Mouse (Mus musculus): Measurements from ENCODE around the gene Pgam1. TPM values are rescaled to one million over a fixed set of nuclear protein-coding genes. Genes with fewer than 3 reads are reported as not detected.

Pgam1 gene
- polyA plus RNA-seq (2017; shearing (Covaris generic)) = 100 to 1,000 TPM; 125 to 133 TPM

GRCm38 (mm10) chr19:41911178-41912073, at the start of gene Pgam1:
Pgam1 (plus strand) TSS chr19:41911923.

GRCm38 (mm10) chr19:41895460-41896318, 16.0 kb upstream of the Pgam1 start, which contains the start of gene Rrp12:
Rrp12 (minus strand) TSS chr19:41896173.

DNA sequence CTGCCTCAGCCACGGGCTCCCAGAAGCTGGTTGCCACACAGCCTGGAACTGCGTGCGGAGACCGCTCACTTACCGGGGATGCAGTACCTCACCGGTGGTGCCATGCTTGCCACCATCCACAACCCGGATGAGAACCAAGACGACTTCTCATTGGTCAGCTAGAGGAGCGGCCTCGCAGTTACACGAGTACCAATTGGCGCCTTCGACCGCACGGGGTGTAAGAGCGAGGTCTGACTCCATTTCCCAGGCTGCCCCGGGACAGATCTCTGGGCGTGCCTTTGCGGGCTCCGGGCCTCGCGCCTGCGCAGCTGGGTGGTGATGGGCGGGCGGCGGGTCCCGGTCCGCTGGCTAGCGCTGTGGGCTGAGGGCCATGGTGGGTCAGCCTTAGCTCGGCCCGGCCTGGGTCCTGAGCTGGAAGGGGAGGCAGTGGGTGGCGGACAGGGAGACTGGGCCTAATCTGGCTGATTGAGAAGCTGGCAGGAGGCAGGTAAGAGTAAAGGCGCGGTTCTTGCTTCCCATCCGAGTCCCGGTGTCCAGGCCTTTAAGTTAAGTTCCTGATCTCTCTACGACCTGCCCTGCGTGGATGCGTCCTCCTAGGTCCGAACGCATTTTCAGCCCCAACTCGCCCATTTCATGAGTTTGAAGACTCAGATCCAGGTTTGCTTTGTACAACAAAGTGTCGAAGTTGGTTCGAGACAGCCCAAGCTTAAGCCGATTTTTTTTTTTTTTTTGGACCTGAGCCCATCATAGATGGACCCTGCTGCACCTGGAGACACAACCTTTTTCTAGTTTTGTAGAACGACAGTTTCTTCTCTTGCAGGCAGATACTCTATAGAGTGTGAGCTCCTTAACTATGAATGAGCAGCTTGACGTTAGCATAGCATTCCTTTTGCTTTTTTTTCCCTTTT, 21.7 kb downstream of the Pgam1 start, which contains the start of the genes Exosc1 and Zdhhc16:
Exosc1 (minus strand) TSS at position 245 of the 908 bp plus-strand sequence.
Zdhhc16 (plus strand) TSS at position 302 of the 908 bp plus-strand sequence.

Other genes starting within 250 kb of the Pgam1 start
- under 1 TPM; 0.22 to 0.83 TPM for gene Slit1, start 168.3 kb upstream of the Pgam1 start, polyA plus RNA-seq (2017; shearing (Covaris generic))
- gene Arhgap19, start 109.9 kb upstream of the Pgam1 start, polyA plus RNA-seq (2017; shearing (Covaris generic)) = 1 to 10 TPM; 2.8 to 3.6 TPM
- gene Frat1, start 82.0 kb upstream of the Pgam1 start, polyA plus RNA-seq (2017; shearing (Covaris generic)) = 1 to 10 TPM; 2.3 to 3.8 TPM
- gene Frat2, start 63.8 kb upstream of the Pgam1 start, polyA plus RNA-seq (2017; shearing (Covaris generic)) = 10 to 100 TPM; 19.6 to 22.9 TPM
- gene Rrp12, start 15.8 kb upstream of the Pgam1 start, polyA plus RNA-seq (2017; shearing (Covaris generic)) = 10 to 100 TPM; 13.5 to 20.8 TPM
- gene Exosc1, start 21.5 kb downstream of the Pgam1 start, polyA plus RNA-seq (2017; shearing (Covaris generic)) = 10 to 100 TPM; 66.3 to 84.4 TPM
- gene Zdhhc16, start 21.6 kb downstream of the Pgam1 start, polyA plus RNA-seq (2017; shearing (Covaris generic)) = 10 to 100 TPM; 56.1 to 71.6 TPM
- 10 to 100 TPM; 73.3 to 75.2 TPM for gene Mms19, start 69.2 kb downstream of the Pgam1 start, polyA plus RNA-seq (2017; shearing (Covaris generic))
- gene Ubtd1, start 69.8 kb downstream of the Pgam1 start, polyA plus RNA-seq (2017; shearing (Covaris generic)) = 1 to 10 TPM; 6.4 to 9.0 TPM
- under 1 TPM in 1 of 2 experiments, not detected in 1; 0.26 TPM for gene Ankrd2, start 124.1 kb downstream of the Pgam1 start, polyA plus RNA-seq (2017; shearing (Covaris generic))
- under 1 TPM; 0.36 to 0.37 TPM for gene Hoga1, start 133.7 kb downstream of the Pgam1 start, polyA plus RNA-seq (2017; shearing (Covaris generic))
- 1 to 10 TPM in 1 of 2 experiments, under 1 TPM in 1; 0.11 to 1.5 TPM for gene 4933411K16Rik, start 140.3 kb downstream of the Pgam1 start, polyA plus RNA-seq (2017; shearing (Covaris generic))
- gene Morn4, start 174.4 kb downstream of the Pgam1 start, polyA plus RNA-seq (2017; shearing (Covaris generic)) = 1 to 10 TPM in 1 of 2 experiments, under 1 TPM in 1; 0.43 to 1.1 TPM
- 10 to 100 TPM; 32.6 to 35.0 TPM for gene Pi4k2a, start 178.5 kb downstream of the Pgam1 start, polyA plus RNA-seq (2017; shearing (Covaris generic))
- 10 to 100 TPM in 1 of 2 experiments, 1 to 10 TPM in 1; 5.1 to 10.4 TPM for gene Avpi1, start 217.1 kb downstream of the Pgam1 start, polyA plus RNA-seq (2017; shearing (Covaris generic))
- 10 to 100 TPM; 41.1 to 49.9 TPM for gene Marveld1, start 235.5 kb downstream of the Pgam1 start, polyA plus RNA-seq (2017; shearing (Covaris generic))